Mouse (Mus musculus) heart, postnatal 0 days (tissue): ENCODE data around the gene Rab35.

Source experiments
- CTCF ChIP-seq: IDR thresholded peaks from 2 replicates; pipeline ENCODE4 v1.5.1; 2016; ENCODE audit warnings: antibody characterized with exemption, control low read depth, low read depth
- EP300 ChIP-seq: IDR thresholded peaks from 2 replicates; pipeline ENCODE4 v1.6.1; 2016; ENCODE audit warnings: antibody characterized with exemption, low read depth

DNA sequence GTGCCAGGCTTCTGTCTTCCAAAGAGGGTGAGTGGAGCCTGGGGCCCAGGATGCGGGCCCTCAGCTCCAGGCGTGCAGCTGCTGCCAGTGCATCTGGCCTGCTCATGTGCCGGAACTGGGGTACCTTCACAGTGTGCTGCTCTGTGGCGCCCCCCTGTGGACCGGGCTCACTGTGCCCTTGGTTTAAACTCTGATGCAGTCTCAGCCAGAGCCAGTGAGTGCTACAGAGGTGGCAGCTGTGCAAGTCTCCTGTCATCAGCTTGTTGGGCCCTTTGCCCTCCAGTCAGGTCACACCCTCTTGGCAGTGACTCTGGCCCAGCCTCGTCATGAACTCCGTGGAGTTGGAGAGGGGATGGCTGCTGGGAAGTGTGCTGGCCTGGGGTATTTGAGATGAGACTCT is 16.8 kb upstream of the Rab35 start:
- TF ChIP-seq CTCF (peak; percentile 57), EP300 (no peak)
